Mouse (Mus musculus) heart, embryonic 13.5 days (tissue): ENCODE results near the gene Rtel1. TPM values are rescaled to one million over a fixed set of nuclear protein-coding genes. Genes with fewer than 3 reads are reported as not detected.

Source experiments
- ATAC-seq: fragments of 200-750 bp; cut with Nextera tagmentation; 2 replicates; pipeline ENCODE4 v1.8.0; 2017; ENCODE audit warnings: moderate TSS enrichment; ENCODE audit not compliant: insufficient number of reproducible peaks, low FRiP score, low TSS enrichment; ENCODE audit errors: extremely low read depth
- H3K27ac ChIP-seq: fragments of 300-500 bp; sonication (generic); replicated peaks from 2 replicates; pipeline ENCODE4 v1.5.1; 2015; ENCODE audit warnings: moderate library complexity, mild to moderate bottlenecking, inconsistent platforms
- H3K27me3 ChIP-seq: fragments of 300-500 bp; sonication (generic); replicated peaks from 2 replicates; pipeline ENCODE4 v1.6.1; 2015; ENCODE audit warnings: mild to moderate bottlenecking, inconsistent platforms
- H3K36me3 ChIP-seq: fragments of 300-500 bp; sonication (generic); 2 replicates; pipeline ENCODE4 v1.6.1; 2015; ENCODE audit warnings: mild to moderate bottlenecking, inconsistent platforms
- H3K4me1 ChIP-seq: fragments of 300-500 bp; sonication (generic); 2 replicates; pipeline ENCODE4 v1.6.1; 2015; ENCODE audit warnings: inconsistent platforms
- H3K4me2 ChIP-seq: fragments of 300-500 bp; sonication (generic); 2 replicates; pipeline ENCODE4 v1.6.1; 2015; ENCODE audit warnings: inconsistent platforms, mild to moderate bottlenecking, moderate library complexity
- H3K4me3 ChIP-seq: fragments of 300-500 bp; sonication (generic); 2 replicates; pipeline ENCODE4 v1.5.1; 2015; ENCODE audit warnings: moderate library complexity, mild to moderate bottlenecking, inconsistent platforms
- H3K9ac ChIP-seq: fragments of 300-500 bp; sonication (generic); 2 replicates; pipeline ENCODE4 v1.6.1; 2015; ENCODE audit warnings: inconsistent platforms, mild to moderate bottlenecking, moderate library complexity
- H3K9me3 ChIP-seq: fragments of 300-500 bp; sonication (generic); 2 replicates; pipeline ENCODE4 v1.6.1; 2016; ENCODE audit warnings: inconsistent platforms
- WGBS: fragments of 180-500 bp; shearing (Covaris S2); methylation state at CpG from one replicate; pipeline ENCODE4 v1.1.7; 2015; ENCODE audit warnings: mixed read lengths; 5-methylcytosine and 5-hydroxymethylcytosine counted together
- polyA plus RNA-seq: library from polyadenylated mRNA; unstranded; fragments of >200 nt; fragmentation: Nextera tagmentation; extraction: Ambion mirVana; gene quantifications from 2 replicates; pipeline ENCODE4 v1.2.1, GENCODE M21; 2015

Gene Rtel1
- polyA plus RNA-seq, 1 experiment from 2014 or later, result 26.5 TPM

- no peak overlapping the region for H3K27ac ChIP-seq
- peaks cover 6% of the 10 kb centered on the region; the same call in 1 of the 2 replicates for H3K4me1 ChIP-seq
- H3K9ac ChIP-seq, result no peak overlapping the region
- no peaks in the 10 kb centered on the region for H3K9me3 ChIP-seq
- H3K4me3 ChIP-seq, result no peak overlapping the region
- H3K36me3 ChIP-seq, result peaks cover 64% of the 10 kb centered on the region
- 58% methylated on average over 2 of the region's 2 CpGs for WGBS
- H3K27me3 ChIP-seq, result no peaks in the 10 kb centered on the region
- no peak overlapping the region for H3K4me2 ChIP-seq
- no peak for ATAC-seq
Measured at GRCm38 (mm10) chr2:181391541-181391940, 72.0 kb downstream of the Rtel1 start.

- no peak overlapping the region for H3K4me2 ChIP-seq
- no peak overlapping the region for H3K9ac ChIP-seq
- H3K27me3 ChIP-seq, result no peaks in the 10 kb centered on the region
- no peak overlapping the region for H3K27ac ChIP-seq
- peaks cover 17% of the 10 kb centered on the region for H3K4me1 ChIP-seq
- peaks cover 52% of the 10 kb centered on the region for H3K36me3 ChIP-seq
- H3K9me3 ChIP-seq, result no peaks in the 10 kb centered on the region
- 22% methylated on average over 4 of the region's 4 CpGs for WGBS
- no peak for ATAC-seq
- H3K4me3 ChIP-seq, result no peak overlapping the region
Measured at GRCm38 (mm10) chr2:181392600-181393213, 73.2 kb downstream of the Rtel1 start.

- H3K4me1 ChIP-seq, result peaks cover 23% of the 10 kb centered on the region
- H3K36me3 ChIP-seq, result peaks cover 48% of the 10 kb centered on the region
- no peak overlapping the region for H3K9ac ChIP-seq
- H3K9me3 ChIP-seq, result no peaks in the 10 kb centered on the region
- no peaks in the 10 kb centered on the region for H3K27me3 ChIP-seq
- ATAC-seq, result no peak
- no peak overlapping the region for H3K4me2 ChIP-seq
- no peak overlapping the region for H3K27ac ChIP-seq
- WGBS, result 95% methylated on average over 3 of the region's 3 CpGs
- no peak overlapping the region for H3K4me3 ChIP-seq
Measured at GRCm38 (mm10) chr2:181394086-181394485, 74.5 kb downstream of the Rtel1 start.

- ATAC-seq, result peak; percentile 53; the same call in 1 of the 2 replicates
Measured at GRCm38 (mm10) chr2:181397207-181397761, 77.7 kb downstream of the Rtel1 start.

GRCm38 (mm10) chr2:181401497-181401896 lies 82.0 kb downstream of the Rtel1 start:
- H3K9me3 ChIP-seq, result no peaks in the 10 kb centered on the region
- no peak overlapping the region for H3K4me3 ChIP-seq
- no peak overlapping the region for H3K27ac ChIP-seq
- H3K4me2 ChIP-seq, result no peak overlapping the region
- H3K9ac ChIP-seq, result no peak overlapping the region
- WGBS, result 5% methylated on average over 1 of the region's 1 CpGs
- H3K27me3 ChIP-seq, result no peaks in the 10 kb centered on the region
- H3K36me3 ChIP-seq, result peaks cover 10% of the 10 kb centered on the region; the same call in 1 of the 2 replicates
- ATAC-seq, result no peak
- peaks cover 17% of the 10 kb centered on the region for H3K4me1 ChIP-seq

More at GRCm38 (mm10) chr2:181397207-181397761, 77.7 kb downstream of the Rtel1 start:
- peak overlapping the region; percentile 84 for H3K27ac ChIP-seq
- no peak overlapping the region for H3K4me3 ChIP-seq
- H3K9me3 ChIP-seq, result no peaks in the 10 kb centered on the region
- H3K4me1 ChIP-seq, result peaks cover 23% of the 10 kb centered on the region
- H3K36me3 ChIP-seq, result peaks cover 21% of the 10 kb centered on the region
- H3K27me3 ChIP-seq, result no peaks in the 10 kb centered on the region
- WGBS, result 34% methylated on average over 5 of the region's 5 CpGs
- peak overlapping the region; percentile 25 for H3K4me2 ChIP-seq
- H3K9ac ChIP-seq, result no peak overlapping the region

- Histone ChIP-seq H3K4me2 (no peak overlapping the region), H3K27ac (no peak overlapping the region), H3K9me3 (no peaks in the 10 kb centered on the region), H3K4me1 (no peaks in the 10 kb centered on the region), H3K36me3 (peaks cover 17% of the 10 kb centered on the region), H3K9ac (no peak overlapping the region), H3K4me3 (no peak overlapping the region), H3K27me3 (no peaks in the 10 kb centered on the region)
- no peak for ATAC-seq
- WGBS, result 87% methylated on average over 3 of the region's 3 CpGs
Measured at GRCm38 (mm10) chr2:181403722-181404121, 84.2 kb downstream of the Rtel1 start.

Other genes starting within 250 kb of the Rtel1 start
- 0.19 TPM in 2 replicates for gene Kcnq2, start 184.4 kb upstream of the Rtel1 start, polyA plus RNA-seq
- gene Eef1a2, start 162.7 kb upstream of the Rtel1 start, polyA plus RNA-seq, result 7.8 and 9.7 TPM in 2 replicates
- gene Ppdpf, start 132.5 kb upstream of the Rtel1 start, polyA plus RNA-seq, result 180 and 188 TPM in 2 replicates
- gene Ptk6, start 117.0 kb upstream of the Rtel1 start, polyA plus RNA-seq, result 0.05 TPM in 1 of 2 replicates, not detected in the other
- gene Srms, start 106.6 kb upstream of the Rtel1 start, polyA plus RNA-seq, result 0.11 TPM in 1 of 2 replicates, not detected in the other
- gene Fndc11, start 99.7 kb upstream of the Rtel1 start, polyA plus RNA-seq, result 0.13 and 0.27 TPM in 2 replicates
- 1.1 and 1.5 TPM in 2 replicates for gene Helz2, start 77.7 kb upstream of the Rtel1 start, polyA plus RNA-seq
- 8.7 and 9.0 TPM in 2 replicates for gene Gmeb2, start 31.7 kb upstream of the Rtel1 start, polyA plus RNA-seq
- gene Stmn3, start 5.2 kb upstream of the Rtel1 start, polyA plus RNA-seq, result 1.5 and 2.4 TPM in 2 replicates
- 23.3 and 26.7 TPM in 2 replicates for gene Zgpat, start 45.2 kb downstream of the Rtel1 start, polyA plus RNA-seq
- 57.5 and 59.1 TPM in 2 replicates for gene Arfrp1, start 45.7 kb downstream of the Rtel1 start, polyA plus RNA-seq
- 11.9 and 15.6 TPM in 2 replicates for gene Lime1, start 60.3 kb downstream of the Rtel1 start, polyA plus RNA-seq
- gene Zbtb46, start 139.7 kb downstream of the Rtel1 start, polyA plus RNA-seq, result 10.6 TPM in 2 replicates
- 0.11 and 0.27 TPM in 2 replicates for gene Abhd16b, start 173.5 kb downstream of the Rtel1 start, polyA plus RNA-seq
- 109 and 118 TPM in 2 replicates for gene Tpd52l2, start 177.4 kb downstream of the Rtel1 start, polyA plus RNA-seq
- gene Dnajc5, start 200.7 kb downstream of the Rtel1 start, polyA plus RNA-seq, result 77.4 and 79.8 TPM in 2 replicates